Mouse (Mus musculus): ENCODE data around the gene Fut8. TPM values are rescaled to one million over a fixed set of nuclear protein-coding genes. Genes with fewer than 3 reads are reported as not detected.

Gene Fut8
- polyA plus RNA-seq, 1 experiment from 2014 or later = 30.3 TPM

DNA sequence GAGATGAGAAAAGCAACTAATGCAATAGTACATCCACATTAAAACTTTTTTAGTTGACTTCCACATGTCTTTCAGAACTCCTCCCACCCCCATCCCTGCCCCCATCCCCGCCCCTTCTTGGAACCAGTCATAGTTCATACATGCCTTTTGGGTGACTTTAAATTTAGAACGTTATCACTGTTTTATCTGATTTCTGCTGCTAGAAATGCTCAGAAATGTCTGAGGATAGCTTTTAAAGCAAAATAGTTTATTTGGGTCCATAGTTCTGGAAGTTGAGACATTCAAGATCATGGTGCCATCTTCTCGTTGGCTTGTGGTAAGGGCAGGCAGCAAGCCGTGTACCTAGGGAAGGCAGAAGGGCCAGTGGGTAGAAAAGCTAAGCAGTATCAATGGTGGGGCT, 34.8 kb upstream of the Fut8 start:
- Histone ChIP-seq H3K4me3 (no peak overlapping the region), H3K36me3 (no peaks in the 10 kb centered on the region), H3K4me2 (no peak overlapping the region), H3K27ac (no peak overlapping the region), H3K9ac (no peak overlapping the region), H3K4me1 (no peaks in the 10 kb centered on the region), H3K9me3 (no peaks in the 10 kb centered on the region), H3K27me3 (no peaks in the 10 kb centered on the region)
- WGBS = 84% methylated on average over 4 of the region's 4 CpGs
- ATAC-seq (ENCODE audit: borderline replicate concordance, extremely low read depth, low FRiP score, low TSS enrichment) = no peak

DNA sequence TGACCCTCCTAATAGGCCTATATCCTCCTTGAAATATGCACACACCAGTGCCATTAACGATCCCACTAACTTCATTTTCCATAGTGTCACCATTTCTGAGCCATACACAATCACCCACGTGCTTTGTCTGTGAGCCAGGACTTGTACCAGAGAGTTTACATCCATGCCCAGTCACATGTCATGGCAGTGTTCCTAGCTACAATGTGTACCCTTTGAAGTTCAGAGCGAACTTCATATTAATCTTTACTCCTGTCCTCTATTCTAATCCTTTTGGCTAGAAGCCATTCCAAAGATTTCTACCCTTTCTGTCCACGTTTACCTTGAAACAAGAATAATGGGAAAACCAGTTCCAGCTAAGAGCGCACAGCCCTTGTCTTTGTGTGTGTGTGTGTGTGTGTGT, 31.1 kb upstream of the Fut8 start:
- Histone ChIP-seq H3K4me2 (no peak overlapping the region), H3K36me3 (no peaks in the 10 kb centered on the region), H3K4me1 (no peaks in the 10 kb centered on the region), H3K27me3 (no peaks in the 10 kb centered on the region), H3K9ac (no peak overlapping the region), H3K9me3 (no peaks in the 10 kb centered on the region), H3K4me3 (no peak overlapping the region), H3K27ac (no peak overlapping the region)
- ATAC-seq (ENCODE audit: borderline replicate concordance, extremely low read depth, low FRiP score, low TSS enrichment) = no peak
- 61% methylated on average over 5 of the region's 5 CpGs for WGBS

DNA sequence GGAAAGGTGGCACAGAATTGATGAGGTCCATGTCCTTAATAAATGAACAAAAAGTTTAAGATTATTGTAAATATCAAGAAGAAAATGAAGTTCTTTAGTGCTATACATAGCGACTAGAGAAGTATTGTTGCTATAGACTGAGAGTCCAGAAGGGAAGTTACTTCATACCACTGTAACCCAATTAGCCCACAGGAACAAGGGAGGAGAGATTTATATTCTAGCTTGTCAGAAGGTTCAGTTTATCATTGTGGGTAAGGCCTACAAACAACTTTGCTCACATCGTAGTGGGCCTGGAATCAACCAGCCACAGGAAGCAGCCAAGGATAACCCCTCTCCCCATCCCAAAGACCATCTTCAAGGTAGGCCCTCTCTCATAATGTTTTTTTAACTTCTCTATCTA, 29.9 kb upstream of the Fut8 start:
- H3K27ac ChIP-seq = no peak overlapping the region
- no peaks in the 10 kb centered on the region for H3K9me3 ChIP-seq
- no peaks in the 10 kb centered on the region for H3K36me3 ChIP-seq
- no peaks in the 10 kb centered on the region for H3K4me1 ChIP-seq
- no peak overlapping the region for H3K4me3 ChIP-seq
- ATAC-seq (ENCODE audit: borderline replicate concordance, extremely low read depth, low FRiP score, low TSS enrichment) = no peak
- H3K27me3 ChIP-seq = no peaks in the 10 kb centered on the region
- H3K9ac ChIP-seq = no peak overlapping the region
- WGBS = 74% methylated on average over 2 of the region's 2 CpGs
- H3K4me2 ChIP-seq = no peak overlapping the region

DNA sequence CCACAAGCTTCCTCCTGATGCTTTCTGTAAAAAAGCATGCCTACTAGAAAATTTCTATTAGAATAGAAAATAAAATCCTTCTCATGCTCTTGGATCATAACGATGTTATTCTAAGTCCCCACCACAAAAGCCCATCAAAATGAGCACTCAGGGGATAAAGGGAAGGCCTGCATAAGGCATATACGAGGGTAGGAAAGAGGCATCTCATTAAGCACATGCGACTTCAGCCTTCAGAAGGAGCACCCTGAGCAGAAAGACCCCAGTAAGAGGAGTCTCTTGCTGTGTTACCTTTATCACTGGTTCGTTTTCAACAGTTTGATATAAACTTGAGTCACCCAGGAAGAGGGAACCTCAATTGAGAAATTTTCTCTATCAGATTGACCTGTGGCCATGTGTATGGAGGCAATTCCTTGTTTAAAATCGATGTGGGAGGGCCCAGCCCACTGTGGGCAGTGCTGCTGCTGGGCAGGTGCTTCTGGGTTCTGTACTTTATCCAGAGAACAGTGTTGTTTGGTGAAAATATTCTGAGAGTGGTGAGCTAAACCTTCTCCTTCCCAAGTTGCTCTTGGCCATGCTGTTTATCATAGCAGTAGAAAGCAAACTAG, 29.2 kb upstream of the Fut8 start:
- Histone ChIP-seq H3K9me3 (no peaks in the 10 kb centered on the region), H3K36me3 (no peaks in the 10 kb centered on the region), H3K9ac (no peak overlapping the region), H3K4me1 (no peaks in the 10 kb centered on the region), H3K27me3 (no peaks in the 10 kb centered on the region), H3K4me2 (no peak overlapping the region), H3K27ac (no peak overlapping the region), H3K4me3 (no peak overlapping the region)
- ATAC-seq (ENCODE audit: borderline replicate concordance, extremely low read depth, low FRiP score, low TSS enrichment) = no peak
- WGBS = 72% methylated on average over 5 of the region's 5 CpGs

DNA sequence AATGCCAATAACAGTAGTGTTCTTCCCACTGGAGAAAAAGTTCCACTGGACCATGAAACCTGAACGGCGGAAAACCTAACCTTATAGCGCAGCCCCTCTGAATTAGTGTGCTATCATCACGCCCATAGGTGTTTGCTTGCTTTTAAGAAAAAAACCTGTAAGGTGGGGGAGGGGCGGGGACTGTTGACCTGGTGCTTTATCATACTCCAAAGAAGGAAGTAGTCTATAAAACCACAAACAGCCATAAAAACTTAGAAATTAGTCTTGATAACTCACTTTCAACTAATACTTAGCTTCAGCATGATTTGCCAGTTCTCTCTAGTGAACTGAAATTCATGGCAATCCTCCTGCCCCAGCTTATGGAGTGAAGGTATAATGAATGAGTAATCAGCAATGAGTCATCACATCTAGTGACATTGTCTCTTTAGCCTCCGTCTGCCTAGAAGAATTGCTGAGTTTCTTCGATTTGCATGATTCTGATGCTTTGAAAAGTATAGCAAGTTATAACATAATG, 26.2 kb upstream of the Fut8 start:
- 83% methylated on average over 7 of the region's 7 CpGs for WGBS
- no peak overlapping the region for H3K4me3 ChIP-seq
- no peak for ATAC-seq (ENCODE audit: borderline replicate concordance, extremely low read depth, low FRiP score, low TSS enrichment)
- H3K9me3 ChIP-seq = no peaks in the 10 kb centered on the region
- no peak overlapping the region for H3K9ac ChIP-seq
- H3K36me3 ChIP-seq = no peaks in the 10 kb centered on the region
- H3K27ac ChIP-seq = no peak overlapping the region
- H3K4me1 ChIP-seq = no peaks in the 10 kb centered on the region
- H3K27me3 ChIP-seq = no peaks in the 10 kb centered on the region
- no peak overlapping the region for H3K4me2 ChIP-seq

DNA sequence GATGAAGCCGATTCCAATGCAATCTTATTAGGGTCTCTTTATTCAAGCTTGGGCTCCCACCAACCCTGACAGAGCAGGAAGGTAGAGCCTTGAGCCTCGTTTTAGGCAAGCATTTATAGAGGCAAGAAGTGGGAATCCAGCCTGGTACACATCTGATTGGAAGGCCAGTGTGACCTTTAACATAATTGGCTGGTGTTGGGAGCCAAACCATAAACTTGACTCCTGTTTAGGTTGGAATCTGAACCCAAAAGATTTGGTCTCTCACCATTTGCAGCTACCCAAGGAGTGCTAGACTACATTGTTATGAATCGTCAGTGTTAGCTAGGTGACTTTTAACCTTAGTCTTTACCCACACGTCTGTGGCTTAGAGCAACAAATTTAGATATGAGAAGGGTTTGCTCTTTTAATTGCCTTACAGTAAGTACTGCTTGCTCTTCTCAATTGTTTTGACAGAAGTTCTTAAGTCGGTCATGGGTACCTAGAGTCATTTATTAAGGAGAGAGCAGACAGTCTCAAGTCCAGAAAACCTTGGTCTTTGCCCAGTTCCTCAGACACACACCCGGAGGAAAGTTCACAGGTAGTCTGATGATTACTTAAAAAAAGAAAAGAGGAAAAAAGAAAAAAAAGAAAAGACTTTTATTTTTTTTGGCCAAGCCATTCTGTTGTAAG, 23.9 kb upstream of the Fut8 start:
- Histone ChIP-seq H3K27ac (no peak overlapping the region), H3K36me3 (no peaks in the 10 kb centered on the region), H3K4me1 (no peaks in the 10 kb centered on the region), H3K9me3 (no peaks in the 10 kb centered on the region), H3K4me2 (no peak overlapping the region), H3K27me3 (no peaks in the 10 kb centered on the region), H3K9ac (no peak overlapping the region), H3K4me3 (no peak overlapping the region)
- ATAC-seq (ENCODE audit: borderline replicate concordance, extremely low read depth, low FRiP score, low TSS enrichment) = no peak
- 60% methylated on average over 6 of the region's 6 CpGs for WGBS

DNA sequence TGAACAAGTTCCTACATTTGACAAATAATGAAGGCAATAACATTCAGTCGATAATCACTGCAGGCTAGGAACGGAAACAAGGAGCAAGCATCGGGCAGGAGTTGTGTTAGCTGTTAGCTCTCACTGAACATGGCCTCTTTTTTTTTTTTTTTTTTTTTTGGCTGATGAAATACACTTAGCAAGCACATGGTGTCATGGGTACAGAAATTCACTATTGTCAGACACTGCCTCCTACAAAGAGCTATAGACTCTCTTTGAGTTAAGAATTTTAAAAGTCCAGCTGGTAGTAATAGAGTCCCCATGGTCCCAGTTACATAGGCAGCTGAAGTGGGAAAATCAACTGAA, 23.4 kb upstream of the Fut8 start:
- Histone ChIP-seq H3K4me1 (no peaks in the 10 kb centered on the region), H3K27me3 (no peaks in the 10 kb centered on the region), H3K9me3 (no peaks in the 10 kb centered on the region), H3K4me3 (no peak overlapping the region), H3K36me3 (no peaks in the 10 kb centered on the region), H3K4me2 (no peak overlapping the region), H3K27ac (no peak overlapping the region), H3K9ac (no peak overlapping the region)
- ATAC-seq (ENCODE audit: borderline replicate concordance, extremely low read depth, low FRiP score, low TSS enrichment) = no peak
- WGBS = 84% methylated on average over 3 of the region's 3 CpGs

DNA sequence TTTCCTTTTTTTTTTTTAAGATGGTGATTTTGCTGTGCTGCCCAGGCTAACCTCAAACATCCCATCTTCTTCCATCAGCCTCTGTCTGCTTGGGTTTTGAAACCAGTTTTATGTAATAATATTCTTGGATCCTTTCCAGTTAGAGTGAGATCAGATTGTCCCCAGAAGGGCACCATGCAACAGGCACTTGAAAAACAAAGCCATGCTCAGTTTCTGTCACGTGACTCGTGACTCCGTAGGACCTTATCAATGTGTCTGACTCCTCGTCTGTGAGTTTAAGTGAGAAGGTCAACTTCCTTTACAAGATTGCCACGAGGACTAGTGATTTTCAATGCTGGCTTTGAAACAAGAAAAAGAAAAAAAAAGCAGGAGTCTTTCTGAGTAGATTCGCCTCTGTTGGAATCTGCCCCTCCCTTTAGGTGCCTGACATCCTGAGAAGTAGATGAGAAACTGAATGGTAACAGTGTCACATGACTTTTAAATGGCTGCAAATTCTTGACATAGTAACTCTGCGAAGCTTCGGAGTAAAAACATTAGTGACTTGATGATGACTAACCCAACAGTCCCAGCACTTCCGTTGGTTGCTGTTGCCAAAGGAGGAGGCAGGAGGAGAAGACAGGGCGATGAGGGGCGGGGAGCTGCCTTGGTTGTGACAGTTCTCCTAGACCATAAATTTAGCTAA, 21.3 kb upstream of the Fut8 start:
- Histone ChIP-seq H3K27ac (no peak overlapping the region), H3K4me1 (no peaks in the 10 kb centered on the region), H3K27me3 (no peaks in the 10 kb centered on the region), H3K9ac (no peak overlapping the region), H3K9me3 (no peaks in the 10 kb centered on the region), H3K4me3 (no peak overlapping the region), H3K4me2 (no peak overlapping the region), H3K36me3 (no peaks in the 10 kb centered on the region)
- 39% methylated on average over 11 of the region's 11 CpGs for WGBS
- ATAC-seq (ENCODE audit: borderline replicate concordance, extremely low read depth, low FRiP score, low TSS enrichment) = no peak

DNA sequence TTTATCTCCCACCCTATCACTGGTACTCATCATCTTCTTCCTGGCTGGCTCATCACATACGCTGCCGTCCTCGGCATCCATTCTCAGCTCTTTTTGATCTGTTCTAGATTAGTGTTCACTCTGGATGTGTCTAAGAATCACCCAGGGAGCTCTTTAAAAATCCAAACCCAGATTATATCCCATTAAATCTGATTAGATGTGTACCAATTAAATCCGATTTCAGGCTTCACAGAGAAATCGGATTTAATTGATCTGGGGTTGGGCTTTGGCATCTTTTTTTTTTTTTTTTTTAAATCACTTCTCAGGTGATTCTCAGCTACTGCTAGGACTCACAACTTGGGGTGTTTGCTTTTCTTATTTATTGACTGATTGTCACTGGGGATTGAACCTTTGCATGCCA, 17.3 kb upstream of the Fut8 start:
- Histone ChIP-seq H3K36me3 (no peaks in the 10 kb centered on the region), H3K9ac (no peak overlapping the region), H3K27me3 (no peaks in the 10 kb centered on the region), H3K27ac (no peak overlapping the region), H3K4me3 (no peak overlapping the region), H3K9me3 (no peaks in the 10 kb centered on the region), H3K4me2 (no peak overlapping the region), H3K4me1 (no peaks in the 10 kb centered on the region)
- 53% methylated on average over 5 of the region's 5 CpGs for WGBS
- no peak for ATAC-seq (ENCODE audit: borderline replicate concordance, extremely low read depth, low FRiP score, low TSS enrichment)

DNA sequence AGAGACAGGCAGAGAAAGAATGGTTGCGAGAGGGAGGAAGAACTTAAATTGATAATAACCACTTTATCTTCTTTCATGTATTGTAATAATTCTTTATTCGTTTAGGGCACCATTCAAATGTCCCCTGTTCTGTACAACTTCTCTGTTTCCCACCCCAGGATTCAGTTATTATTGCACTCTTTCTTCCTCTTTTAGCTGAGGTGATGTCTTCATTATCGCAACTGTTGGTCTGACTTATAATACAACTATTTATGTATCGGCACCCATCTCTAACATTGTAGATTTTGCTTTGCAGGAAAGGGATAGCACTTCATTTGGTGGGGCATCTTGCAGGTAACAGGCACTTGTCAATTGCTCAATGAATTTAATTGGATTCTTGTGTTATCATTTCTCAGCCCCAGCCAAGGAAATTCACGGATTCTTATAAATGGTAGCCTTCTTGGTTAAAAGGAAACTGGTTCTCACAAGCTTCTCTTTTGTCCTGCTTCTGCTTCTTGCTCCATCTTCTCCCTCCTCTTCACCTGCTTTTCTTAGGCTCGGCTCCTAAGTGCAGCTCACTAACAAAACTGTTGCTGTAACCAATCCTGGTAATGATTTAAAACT, 15.6 kb upstream of the Fut8 start:
- WGBS = 85% methylated on average over 6 of the region's 6 CpGs
- no peak overlapping the region for H3K4me3 ChIP-seq
- no peaks in the 10 kb centered on the region for H3K9me3 ChIP-seq
- H3K36me3 ChIP-seq = no peaks in the 10 kb centered on the region
- H3K4me1 ChIP-seq = no peaks in the 10 kb centered on the region
- no peak for ATAC-seq (ENCODE audit: borderline replicate concordance, extremely low read depth, low FRiP score, low TSS enrichment)
- H3K27me3 ChIP-seq = no peaks in the 10 kb centered on the region
- no peak overlapping the region for H3K9ac ChIP-seq
- no peak overlapping the region for H3K4me2 ChIP-seq
- H3K27ac ChIP-seq = no peak overlapping the region

DNA sequence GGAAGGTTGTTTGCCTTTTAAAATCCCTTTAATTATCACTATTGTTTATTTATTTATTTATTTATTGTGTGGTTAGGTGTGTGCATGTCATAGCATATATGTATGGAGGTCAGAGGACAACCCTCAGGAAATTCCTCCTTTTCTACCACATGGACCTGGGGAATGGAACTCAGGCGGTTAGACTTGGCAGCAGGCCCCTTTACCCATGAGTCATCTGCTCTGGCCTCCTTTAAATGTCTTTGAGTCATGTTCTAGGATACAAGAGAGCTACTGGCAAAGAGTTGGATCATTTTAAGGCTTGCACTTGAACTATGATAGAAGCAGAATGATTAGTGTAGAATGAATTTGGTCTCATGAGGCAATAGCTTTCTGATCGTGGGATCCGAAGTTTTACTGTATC, 14.3 kb upstream of the Fut8 start:
- Histone ChIP-seq H3K4me1 (no peaks in the 10 kb centered on the region), H3K27ac (no peak overlapping the region), H3K27me3 (no peaks in the 10 kb centered on the region), H3K9ac (no peak overlapping the region), H3K36me3 (no peaks in the 10 kb centered on the region), H3K4me2 (no peak overlapping the region), H3K9me3 (no peaks in the 10 kb centered on the region), H3K4me3 (no peak overlapping the region)
- no peak for ATAC-seq (ENCODE audit: borderline replicate concordance, extremely low read depth, low FRiP score, low TSS enrichment)
- 80% methylated on average over 3 of the region's 3 CpGs for WGBS

DNA sequence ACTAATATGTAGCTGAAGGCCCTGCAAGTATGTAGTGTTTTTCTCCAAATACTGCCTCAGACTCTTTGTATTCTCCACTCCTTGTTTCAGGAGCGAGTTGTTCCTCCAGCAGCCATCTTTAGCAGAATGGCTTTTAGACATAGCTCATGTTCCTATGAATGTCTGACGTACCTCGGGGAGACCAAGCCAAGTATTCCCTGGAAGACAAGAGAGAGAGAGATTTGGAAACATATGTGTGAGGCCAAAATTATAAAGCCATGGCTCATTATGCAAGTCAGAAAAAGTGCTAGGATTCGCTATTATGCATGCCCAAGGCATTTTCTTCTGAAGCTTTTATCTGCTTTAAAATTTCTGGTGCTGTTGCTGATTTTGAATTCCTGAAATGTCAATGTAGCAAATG, 13.8 kb upstream of the Fut8 start:
- no peak for ATAC-seq (ENCODE audit: borderline replicate concordance, extremely low read depth, low FRiP score, low TSS enrichment)

More for the DNA sequence above, 13.8 kb upstream of the Fut8 start:
- Histone ChIP-seq H3K36me3 (no peaks in the 10 kb centered on the region), H3K27me3 (no peaks in the 10 kb centered on the region), H3K9ac (no peak overlapping the region), H3K4me2 (no peak overlapping the region), H3K27ac (no peak overlapping the region), H3K9me3 (no peaks in the 10 kb centered on the region), H3K4me3 (no peak overlapping the region), H3K4me1 (no peaks in the 10 kb centered on the region)
- WGBS = 84% methylated on average over 4 of the region's 4 CpGs
